Mouse (Mus musculus) kidney, postnatal 14 days (tissue): ENCODE data around the gene Vmn1r170.
"Not testable (repeated sequence)": the region's sequence is repeated elsewhere in the genome, so short reads cannot be mapped to it uniquely, and the experiment has no call there.

Source experiments
- DNase-seq: peaks from one replicate; pipeline ENCODE4 v3.0.0; 2022; ENCODE audit warnings: mixed read lengths

The Vmn1r170 gene

GRCm38 (mm10) chr7:23605875-23606274 is at the start of gene Vmn1r170:
Gene Vmn1r170 (plus strand): TSS chr7:23606175.
- not testable (repeated sequence) for DNase-seq

- DNase-seq = not testable (repeated sequence)
These were observed 30.7 kb upstream of the Vmn1r170 start, which contains the start of gene Vmn1r169 for GRCm38 (mm10) chr7:23575226-23575625. Gene Vmn1r169 (plus strand): TSS chr7:23575526.

- DNase-seq = no peak
These were observed 24.4 kb downstream of the Vmn1r170 start, which contains the start of gene Vmn1r171 for GRCm38 (mm10) chr7:23630422-23630821. Gene Vmn1r171 (plus strand): TSS chr7:23630722.
